9 mouse cellular contexts compared by ENCODE assay signal in genomic region chrX:10070689-10071088, GRCm38 (mm10). TPM values are rescaled to one million over a fixed set of nuclear protein-coding genes. Genes with fewer than 3 reads are reported as not detected.
A peak's percentile ranks its signal among the peaks of the same experiment; 100 is the strongest.
DNase-seq lines count a peak whose midpoint lies in the region; ATAC-seq and TF ChIP-seq lines count a peak whose summit lies in the region.
"Had no signal": no experiment of that assay in that cellular context is flagged by ENCODE, and none has a peak within 500 bp of the region (broad histone marks: within the 10 kb centered on the region; RNA-seq: fewer than 3 reads in every experiment).

No protein-coding gene starts in this region.

- no peaks in the 10 kb centered on the region for H3K27me3 ChIP-seq in intestine, postnatal 0 days (replicated peaks; ENCODE audit: control insufficient read depth, insufficient read depth, low read length)
- no peaks in the 10 kb centered on the region for H3K27me3 ChIP-seq in intestine, embryonic 16.5 days (replicated peaks; ENCODE audit: control insufficient read depth, insufficient read depth, low read length)

- 24% methylated on average over 6 of the region's 6 CpGs for WGBS in intestine, postnatal 0 days
- 28% methylated on average over 6 of the region's 6 CpGs for WGBS in intestine, embryonic 16.5 days

- peak; percentile 1 for DNase-seq in R1 (ENCODE audit: low read depth, low spot score)
- peak; percentile 26 for DNase-seq in embryo, embryonic 11 days
- DNase-seq in layer of hippocampus, adult 9-10 months (ENCODE audit: low spot score), result peak; percentile 3
- peak; percentile 15 for DNase-seq in neural tube, embryonic 10.5 days (ENCODE audit: extremely low spot score, low spot score)
- no peak for DNase-seq in spleen, postnatal 4 days (ENCODE audit: low spot score in 2 of 2)

- H3K4me1 ChIP-seq in intestine, postnatal 0 days (replicated peaks; ENCODE audit: control insufficient read depth, insufficient read depth, low read length), result no peaks in the 10 kb centered on the region
- no peaks in the 10 kb centered on the region for H3K4me1 ChIP-seq in intestine, embryonic 16.5 days (ENCODE audit: control insufficient read depth, insufficient read depth, low read length)

- no peaks in the 10 kb centered on the region for H3K36me3 ChIP-seq in intestine, postnatal 0 days (ENCODE audit: control insufficient read depth, insufficient read depth)
- H3K36me3 ChIP-seq in intestine, embryonic 16.5 days (ENCODE audit: control insufficient read depth, insufficient read depth, low read length), result no peaks in the 10 kb centered on the region

- no peak overlapping the region for H3K9ac ChIP-seq in intestine, postnatal 0 days (ENCODE audit: low read depth, low read length)
- H3K9ac ChIP-seq in intestine, embryonic 16.5 days (ENCODE audit: low read depth, low read length), result no peak overlapping the region

- no peaks in the 10 kb centered on the region for H3K9me3 ChIP-seq in intestine, postnatal 0 days (ENCODE audit: control insufficient read depth)
- H3K9me3 ChIP-seq in intestine, embryonic 16.5 days (ENCODE audit: control insufficient read depth, low read length), result no peaks in the 10 kb centered on the region

- no peak overlapping the region for H3K4me2 ChIP-seq in intestine, postnatal 0 days (replicated peaks; ENCODE audit: low read depth)
- H3K4me2 ChIP-seq in intestine, embryonic 16.5 days (ENCODE audit: low read depth, low read length), result no peak overlapping the region

- H3K4me3 ChIP-seq in intestine, postnatal 0 days (ENCODE audit: low read depth, low read length), result no peak overlapping the region
- no peak overlapping the region for H3K4me3 ChIP-seq in intestine, embryonic 16.5 days (ENCODE audit: low read length)

- peak; percentile 69 for TF ChIP-seq CTCF in intestine, postnatal 0 days (IDR thresholded peaks at IDR 0.05; ENCODE audit: low read depth)

- no peak overlapping the region for H3K27ac ChIP-seq in intestine, postnatal 0 days (ENCODE audit: low read depth, low read length)
- H3K27ac ChIP-seq in intestine, embryonic 16.5 days (ENCODE audit: low read length), result no peak overlapping the region

- ATAC-seq in intestine, postnatal 0 days, result no peak
- ATAC-seq in intestine, embryonic 16.5 days, result no peak
- no peak for ATAC-seq in granulocyte monocyte progenitor cell, adult 5-6 weeks (replicated peaks; ENCODE audit: poor library complexity, severe bottlenecking)

RNA-seq across cellular contexts. Expression of gene Srpx, which starts 46.8 kb away (rescaled TPM):
- 11.1 and 12.6 TPM in 2 replicates for polyA plus RNA-seq in intestine, postnatal 0 days (2015; fragmentation: Nextera tagmentation; extraction: Ambion mirVana)
- 17.9 and 18.2 TPM in 2 replicates for polyA plus RNA-seq in intestine, embryonic 16.5 days (2015; fragmentation: Nextera tagmentation; extraction: Ambion mirVana)
- total RNA-seq in granulocyte monocyte progenitor cell, adult 5-6 weeks (2014; fragmentation: Nextera tagmentation), result not detected in 2 replicates
- total RNA-seq in granulocyte monocyte progenitor cell, adult 5-6 weeks (2017), result not detected in 2 replicates
- total RNA-seq: hematopoietic stem cell, adult 5-6 weeks had no signal

Comparison
In these comparisons a context has a peak if more than half of its experiments do, and no peak if none do; other contexts are left out.
1. DNase-seq: peak in R1 (single experiment), embryo, embryonic 11 days (single experiment), layer of hippocampus, adult 9-10 months (single experiment) and neural tube, embryonic 10.5 days (single experiment); none in spleen, postnatal 4 days (0 of 2).